ENCODE assay signal across 19 mouse cellular contexts in genomic region chr1:51569625-51570024, GRCm38 (mm10).
"Had no signal": no experiment of that assay in that cellular context is flagged by ENCODE, and none has a peak within 500 bp of the region (broad histone marks: within the 10 kb centered on the region; RNA-seq: fewer than 3 reads in every experiment).

No protein-coding gene starts in this region.

- H3K27ac ChIP-seq: macrophage; midbrain, embryonic 13.5 days; midbrain, embryonic 15.5 days; neural tube, embryonic 13.5 days; neural tube, embryonic 15.5 days; stomach, embryonic 15.5 days; stomach, postnatal 0 days had no signal

- ATAC-seq: midbrain, embryonic 13.5 days; midbrain, embryonic 15.5 days had no signal

- H3K4me2 ChIP-seq: lung, embryonic 14.5 days; midbrain, embryonic 11.5 days; midbrain, embryonic 13.5 days; midbrain, embryonic 15.5 days; neural tube, embryonic 13.5 days; neural tube, embryonic 15.5 days; stomach, embryonic 15.5 days had no signal

- H3K4me1 ChIP-seq: midbrain, embryonic 13.5 days; midbrain, embryonic 15.5 days; neural tube, embryonic 13.5 days; neural tube, embryonic 15.5 days; stomach, embryonic 15.5 days had no signal

- H3K27me3 ChIP-seq: megakaryocyte, embryonic 14.5 days; midbrain, embryonic 13.5 days; midbrain, embryonic 15.5 days; neural tube, embryonic 13.5 days; neural tube, embryonic 15.5 days; stomach, embryonic 15.5 days had no signal

- H3K36me3 ChIP-seq: midbrain, embryonic 13.5 days; midbrain, embryonic 15.5 days; neural tube, embryonic 13.5 days; neural tube, embryonic 15.5 days; stomach, embryonic 15.5 days had no signal

- DNase-seq: lung, adult 18-20 months; lung, embryonic 14.5 days; lung, postnatal 10 days; lung, postnatal 36 days; retina, postnatal 1 day; right cerebral cortex, adult 18-20 months; thymus, adult 2 months; thymus, postnatal 25 days; thymus, postnatal 4 days had no signal

- H3K4me3 ChIP-seq: megakaryocyte, embryonic 14.5 days; midbrain, embryonic 13.5 days; midbrain, embryonic 15.5 days; myocyte; neural tube, embryonic 13.5 days; neural tube, embryonic 15.5 days; stomach, embryonic 15.5 days had no signal

- H3K9ac ChIP-seq: lung, embryonic 14.5 days; midbrain, embryonic 13.5 days; midbrain, embryonic 15.5 days; neural tube, embryonic 13.5 days; neural tube, embryonic 15.5 days; stomach, embryonic 15.5 days had no signal

- H3K9me3 ChIP-seq: megakaryocyte, embryonic 14.5 days; midbrain, embryonic 13.5 days; midbrain, embryonic 15.5 days; neural tube, embryonic 15.5 days; stomach, embryonic 15.5 days had no signal
